Mouse (Mus musculus) testis, postnatal 14 days (tissue): ENCODE results near the gene Top2b.

ENCODE experiments used
- DNase-seq: peaks from one replicate; pipeline ENCODE4 v3.0.0; 2021; ENCODE audit warnings: low spot score

Gene Top2b

DNA sequence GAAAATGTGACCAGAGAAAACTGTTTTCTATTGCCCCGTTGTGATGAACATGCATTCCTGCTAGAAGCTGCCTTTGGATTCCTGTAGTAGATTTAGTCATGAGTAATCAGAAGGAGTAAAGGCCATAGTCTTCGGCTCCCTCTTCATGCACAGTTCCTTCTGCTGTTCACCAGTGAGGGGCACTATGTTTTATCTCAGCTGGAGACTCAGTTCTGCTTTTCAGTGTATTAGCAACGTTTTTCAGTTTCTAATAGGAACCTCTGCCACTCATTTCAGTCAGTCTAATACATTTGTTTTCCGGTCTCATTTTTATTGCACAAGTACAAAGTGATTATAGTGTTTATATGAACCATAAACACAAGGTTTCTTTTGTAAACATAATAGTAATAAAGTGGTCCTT is 62.6 kb downstream of the Top2b start:
- DNase-seq, result no peak

DNA sequence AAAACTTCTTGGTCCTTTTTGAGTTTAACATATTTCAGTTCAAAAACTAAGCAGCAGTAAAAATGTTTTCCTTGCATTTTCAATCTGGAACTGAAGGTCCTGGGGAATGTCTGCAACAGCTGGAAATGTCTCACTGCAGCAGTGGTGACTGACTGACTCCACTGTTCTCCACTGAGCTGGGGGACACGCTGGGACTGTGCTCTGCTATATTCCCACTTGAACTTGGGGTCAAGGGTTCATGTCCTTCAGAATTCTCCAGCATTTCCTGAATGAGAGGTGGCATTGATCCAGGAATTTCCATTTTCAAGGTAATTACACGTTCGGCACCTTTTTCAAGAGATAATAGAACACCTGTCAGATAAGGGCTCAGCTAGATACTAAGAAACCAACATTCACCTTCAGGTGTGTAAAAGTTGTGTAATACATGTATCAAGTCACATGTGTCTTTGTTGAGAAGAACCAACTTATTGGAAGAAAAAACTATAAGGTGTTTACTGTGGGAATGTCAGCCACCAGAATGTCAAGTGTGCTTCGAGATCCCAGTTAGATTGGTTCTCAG is 67.0 kb downstream of the Top2b start:
- no peak for DNase-seq

DNA sequence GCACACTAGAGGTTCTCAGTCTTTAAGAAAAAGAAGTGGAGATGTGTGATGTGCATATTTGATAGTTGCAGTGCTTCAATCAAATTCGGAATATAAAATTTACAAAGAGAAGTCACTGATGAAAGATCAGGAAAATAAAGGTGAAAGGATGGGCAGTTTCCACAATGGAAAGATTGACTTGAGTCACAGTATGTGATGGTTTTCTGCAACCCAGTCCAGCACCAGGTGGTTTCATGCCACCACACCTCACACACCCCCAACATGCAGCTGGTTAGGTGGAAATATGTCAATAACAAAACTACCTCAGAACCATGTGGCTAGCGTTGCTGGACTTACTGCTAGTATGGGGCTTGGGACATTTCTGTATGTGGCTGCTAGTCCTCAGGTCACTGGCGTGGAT is 67.6 kb downstream of the Top2b start:
- DNase-seq, result no peak

DNA sequence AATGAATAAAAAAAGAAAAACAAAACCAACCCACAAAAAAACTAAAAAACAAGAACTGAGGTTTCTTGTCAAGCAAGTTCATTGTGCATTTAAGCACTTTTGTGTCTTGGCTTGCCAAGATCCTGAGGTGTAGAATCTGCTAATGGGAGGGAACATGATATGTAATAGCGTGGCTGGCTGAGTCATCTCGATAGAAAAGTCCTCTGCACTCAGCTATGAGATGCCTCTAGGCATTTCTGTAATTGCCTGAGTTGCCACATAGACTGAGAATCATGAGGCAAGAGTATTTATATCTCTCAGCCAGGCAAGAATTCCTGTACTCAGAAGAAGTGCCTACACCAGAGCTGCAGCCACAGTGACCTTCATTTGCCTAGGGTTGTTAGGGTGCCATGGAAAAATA is 68.2 kb downstream of the Top2b start:
- no peak for DNase-seq

DNA sequence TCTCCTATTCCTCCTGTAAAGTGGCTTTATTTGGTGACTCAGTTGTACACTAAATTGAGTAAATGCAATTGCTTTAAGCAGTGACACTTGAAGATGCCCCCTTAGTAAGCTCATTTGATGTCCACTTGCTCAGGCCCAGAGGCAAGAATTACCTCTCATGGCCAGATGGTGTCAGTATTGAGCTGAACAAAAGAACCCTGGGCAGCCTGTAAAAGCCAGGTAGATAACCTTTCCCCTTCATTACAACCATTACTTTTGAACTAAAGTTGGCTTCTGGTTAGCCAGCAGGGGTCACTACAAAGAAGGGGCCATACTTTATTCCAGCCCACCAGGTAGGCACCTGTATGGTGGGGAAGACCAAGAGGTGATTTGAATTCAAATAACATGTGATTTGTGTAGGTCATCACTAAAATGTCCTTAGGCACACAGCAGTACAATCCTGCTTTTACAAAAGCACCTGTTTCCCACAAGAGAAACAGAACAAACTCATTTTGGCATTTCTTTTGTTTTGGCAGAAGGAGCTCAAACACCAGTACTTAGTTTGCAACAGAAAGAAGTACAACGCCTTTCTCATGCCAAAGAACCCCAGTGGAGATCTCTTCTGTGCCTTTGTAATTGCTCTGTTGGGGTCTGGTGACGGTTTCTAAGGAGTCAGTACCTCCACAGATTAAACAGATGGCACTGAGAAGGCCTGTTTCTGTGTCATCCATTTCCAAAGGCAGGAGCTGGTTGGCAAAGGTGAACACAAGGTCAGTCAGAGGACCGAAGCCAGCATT is 69.6 kb downstream of the Top2b start:
- no peak for DNase-seq

DNA sequence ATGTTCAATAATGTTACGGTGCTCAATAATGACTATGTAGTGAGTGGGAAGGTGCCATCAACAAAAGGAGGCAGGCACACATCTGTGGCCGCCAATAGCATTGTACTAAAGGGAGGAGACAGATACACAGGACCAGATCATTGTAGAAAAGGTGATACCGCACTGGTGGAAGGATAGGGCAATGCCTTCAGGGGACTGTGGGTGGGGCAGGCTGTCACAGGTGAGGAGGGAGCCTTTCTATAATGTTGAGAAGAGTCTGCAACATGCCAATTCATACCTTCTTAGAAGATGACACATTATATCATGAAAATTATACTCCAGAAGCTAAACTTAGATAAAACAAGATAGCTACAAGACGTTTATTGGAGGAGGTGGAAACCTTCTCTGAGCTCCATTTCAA is 72.4 kb downstream of the Top2b start:
- no peak for DNase-seq

DNA sequence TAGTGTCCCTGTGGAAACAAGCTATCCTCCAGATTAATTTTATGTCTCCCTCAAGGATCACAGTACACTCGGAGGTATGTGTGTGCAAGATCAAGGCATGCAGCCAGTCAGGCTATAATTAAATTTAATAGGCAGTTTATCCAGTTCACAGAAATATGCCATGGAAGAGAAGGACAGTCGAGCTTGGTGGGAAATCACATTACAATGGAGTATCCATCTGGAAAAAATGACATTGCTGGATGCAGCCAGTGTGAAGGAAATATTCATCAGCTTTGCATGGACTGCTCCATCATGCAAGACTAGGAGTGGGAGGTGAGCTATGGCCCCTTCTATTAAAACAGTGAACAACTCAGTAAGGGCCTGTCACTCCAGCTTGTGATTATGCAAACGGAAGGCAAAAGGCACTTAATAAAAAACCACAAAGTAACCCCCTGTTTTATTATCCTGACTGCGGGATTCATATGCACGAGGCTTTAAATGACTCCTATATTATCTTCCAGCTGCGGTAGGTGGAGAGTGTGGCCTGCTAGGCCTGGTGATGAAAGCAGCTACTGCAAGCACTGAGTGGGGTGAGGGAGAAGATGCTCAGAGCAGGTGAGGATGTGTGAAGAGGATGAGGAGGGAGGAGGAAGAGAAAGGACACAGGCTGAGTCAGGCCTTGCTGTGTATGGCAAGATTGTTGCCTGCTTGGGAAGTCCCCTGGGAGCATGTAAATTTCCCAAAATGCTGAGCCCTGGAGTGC is 74.6 kb downstream of the Top2b start:
- DNase-seq, result no peak

DNA sequence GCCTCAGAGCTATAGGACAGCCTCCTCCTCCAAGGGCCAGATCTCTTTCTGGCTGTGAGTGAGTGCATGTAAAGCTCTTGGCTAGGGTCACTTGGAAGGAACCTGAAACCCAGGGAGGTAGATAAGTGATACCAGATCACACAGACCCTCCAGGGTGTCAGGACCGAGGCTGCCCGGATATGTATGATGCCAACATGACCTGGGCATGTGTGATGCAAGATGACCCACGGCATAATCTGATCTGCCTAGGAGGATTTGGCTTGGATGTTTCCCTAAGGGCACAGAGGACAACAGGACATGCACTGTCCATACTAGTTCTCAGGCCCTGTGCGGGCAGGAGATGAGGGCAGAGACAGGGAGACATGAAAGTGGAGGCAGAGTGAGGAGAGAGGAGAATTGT is 79.9 kb downstream of the Top2b start:
- no peak for DNase-seq

DNA sequence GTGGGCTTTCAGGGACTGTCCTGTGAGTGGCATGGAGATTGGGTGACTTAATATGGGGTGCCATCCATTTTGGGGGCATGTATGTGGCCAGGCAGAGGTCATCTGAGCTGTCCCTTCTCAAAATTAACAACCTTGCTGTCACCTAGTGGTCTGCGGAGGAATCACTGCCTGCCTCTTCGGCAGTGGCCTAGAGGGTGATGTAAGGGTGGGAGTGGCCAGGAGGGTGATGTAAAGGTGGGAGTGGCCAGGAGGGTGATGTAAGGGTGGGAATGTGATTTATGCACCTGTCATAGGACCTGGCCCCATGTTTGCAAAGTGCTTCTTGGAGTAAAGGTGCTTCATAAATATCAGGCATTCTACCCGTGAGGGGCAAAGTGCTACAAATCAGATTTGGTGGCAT is 82.6 kb downstream of the Top2b start:
- no peak for DNase-seq

DNA sequence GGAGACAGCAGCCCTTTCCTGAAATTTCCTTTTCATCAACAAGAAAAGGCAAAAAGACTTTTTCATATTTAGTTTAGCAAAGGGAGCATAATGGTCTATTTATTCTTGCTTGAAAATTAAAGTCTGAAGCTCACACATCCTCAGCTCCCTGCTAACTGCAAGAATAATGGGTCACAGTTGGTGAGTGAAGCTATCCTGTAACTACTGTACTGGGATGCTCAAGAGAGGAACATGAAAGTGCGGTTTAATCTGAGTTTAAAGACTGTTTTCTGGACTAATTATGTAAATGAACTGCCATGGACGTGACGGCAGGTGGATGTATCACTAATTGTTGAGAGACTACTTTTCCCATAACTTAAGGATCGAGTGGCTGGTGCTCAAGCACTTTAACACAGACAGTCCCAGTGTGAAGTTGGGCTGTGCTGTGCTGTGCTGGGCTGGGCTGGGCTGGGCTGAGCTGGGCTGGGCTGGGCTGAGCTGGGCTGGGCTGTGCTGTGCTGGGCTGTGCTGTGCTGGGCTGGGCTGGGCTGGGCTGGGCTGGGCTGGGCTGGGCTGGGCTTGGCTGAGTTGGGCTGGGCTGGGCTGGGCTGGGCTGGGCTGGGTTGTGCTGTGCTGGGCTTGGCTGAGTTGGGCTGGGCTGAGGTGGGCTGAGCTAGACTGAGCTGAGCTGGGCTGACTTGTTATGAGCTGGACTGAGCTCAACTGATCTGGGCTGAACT is 83.4 kb downstream of the Top2b start:
- DNase-seq, result no peak

DNA sequence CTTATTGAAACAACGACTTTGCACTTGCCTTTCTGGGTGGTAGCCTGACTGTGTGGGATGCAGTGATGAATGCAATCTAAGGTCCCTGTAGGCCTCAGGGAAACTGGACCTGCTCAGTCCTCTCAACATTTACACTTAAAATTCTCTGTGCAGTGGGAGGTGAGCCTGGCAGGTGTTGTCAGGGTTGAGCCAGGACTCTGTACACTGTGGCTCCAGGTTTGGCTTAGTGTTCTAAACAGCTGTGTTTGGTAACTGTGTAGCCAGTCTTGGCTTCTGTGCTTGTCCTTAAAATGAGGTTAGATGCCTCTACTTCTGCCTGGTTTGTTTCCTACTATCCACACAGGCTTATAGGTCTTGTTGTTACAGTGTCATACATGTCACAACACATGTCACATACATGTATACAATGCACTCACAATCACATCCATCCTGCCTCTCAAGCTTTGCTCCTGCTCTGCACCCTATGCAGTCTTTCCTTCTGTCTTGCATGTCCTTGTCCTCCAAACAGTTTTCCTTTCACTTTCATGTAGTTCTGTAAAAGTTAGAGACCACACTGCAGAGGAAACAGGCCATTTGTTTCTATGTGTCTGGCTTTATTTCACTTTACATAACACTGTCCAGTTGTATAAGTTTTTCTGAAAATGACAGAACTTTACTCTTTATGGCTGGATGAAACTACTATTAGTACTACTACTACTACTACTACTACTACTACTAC is 113.8 kb downstream of the Top2b start:
- no peak for DNase-seq

DNA sequence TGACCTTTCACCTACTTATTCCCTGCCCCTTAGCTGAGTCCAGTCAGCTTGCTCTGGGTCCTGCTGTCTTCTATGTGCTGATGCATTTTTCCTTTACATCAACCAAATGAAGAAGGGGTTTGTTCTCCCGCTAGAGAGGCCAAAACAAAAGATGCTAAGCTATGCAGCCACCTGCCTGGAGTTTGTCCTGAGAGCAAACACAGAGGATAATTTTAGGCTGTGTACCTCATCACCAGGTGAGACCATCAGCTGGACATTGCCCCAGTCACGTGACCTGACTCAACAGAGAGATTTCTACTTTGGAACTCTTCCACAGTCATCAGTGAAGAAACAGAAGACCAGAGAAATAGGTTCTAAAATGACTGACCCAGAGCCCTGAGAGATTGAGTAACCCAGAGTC is 114.5 kb downstream of the Top2b start:
- no peak for DNase-seq

DNA sequence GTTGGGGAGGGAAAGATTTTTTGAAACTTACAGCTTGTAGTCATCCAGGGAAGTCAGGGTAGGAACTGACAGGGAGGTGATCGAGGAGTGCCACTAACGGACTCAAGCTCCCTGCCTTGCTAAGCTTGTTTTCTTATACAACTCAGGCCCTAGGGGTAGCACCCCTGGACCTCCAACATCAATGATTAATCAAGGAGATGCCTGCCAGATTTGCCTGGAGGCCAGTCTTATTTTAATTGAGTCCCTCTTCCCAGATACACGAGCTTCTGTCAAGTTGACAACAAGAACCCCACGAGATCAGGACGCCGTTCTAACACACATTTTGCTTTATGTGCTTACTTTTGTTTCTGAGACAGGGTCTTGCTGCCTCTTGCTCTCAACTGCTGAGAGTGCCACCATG is 115.6 kb downstream of the Top2b start:
- DNase-seq, result no peak

DNA sequence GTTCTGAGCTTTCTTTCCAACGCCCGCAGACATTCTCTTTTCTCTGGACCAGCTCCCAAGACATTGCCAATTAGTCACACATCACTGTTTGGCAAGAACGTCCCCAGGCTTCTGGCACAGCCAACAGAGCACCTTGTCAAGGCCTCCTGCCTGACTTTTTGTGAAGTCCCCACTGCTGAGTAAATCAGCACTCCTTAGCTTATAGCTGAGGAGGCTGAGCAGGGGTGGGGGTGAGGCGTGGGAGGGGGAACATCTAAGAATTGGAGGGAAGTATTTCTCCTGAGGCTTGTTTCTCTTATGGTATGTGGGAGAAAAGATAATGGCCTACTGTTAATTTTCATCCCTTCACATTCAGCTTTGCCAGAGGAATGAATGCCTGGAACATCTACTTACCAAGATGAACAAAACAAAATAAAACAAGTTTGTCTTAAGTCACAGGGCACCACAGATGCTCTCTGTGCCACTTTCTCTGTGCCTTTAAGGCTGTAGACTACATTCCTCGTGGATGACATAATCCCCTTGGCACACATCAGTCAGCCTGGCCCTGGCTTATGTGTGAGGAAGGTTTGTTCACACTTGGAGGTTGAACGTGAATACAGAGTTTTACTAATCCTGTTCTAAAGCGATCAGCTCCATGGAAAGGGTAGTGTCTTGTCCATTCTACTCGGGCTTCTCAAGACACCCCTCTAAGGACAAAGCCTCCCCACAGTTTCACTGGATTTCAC is 118.8 kb downstream of the Top2b start:
- DNase-seq, result no peak
